ENCODE assay signal across 8 mouse cellular contexts in the genomic region with DNA sequence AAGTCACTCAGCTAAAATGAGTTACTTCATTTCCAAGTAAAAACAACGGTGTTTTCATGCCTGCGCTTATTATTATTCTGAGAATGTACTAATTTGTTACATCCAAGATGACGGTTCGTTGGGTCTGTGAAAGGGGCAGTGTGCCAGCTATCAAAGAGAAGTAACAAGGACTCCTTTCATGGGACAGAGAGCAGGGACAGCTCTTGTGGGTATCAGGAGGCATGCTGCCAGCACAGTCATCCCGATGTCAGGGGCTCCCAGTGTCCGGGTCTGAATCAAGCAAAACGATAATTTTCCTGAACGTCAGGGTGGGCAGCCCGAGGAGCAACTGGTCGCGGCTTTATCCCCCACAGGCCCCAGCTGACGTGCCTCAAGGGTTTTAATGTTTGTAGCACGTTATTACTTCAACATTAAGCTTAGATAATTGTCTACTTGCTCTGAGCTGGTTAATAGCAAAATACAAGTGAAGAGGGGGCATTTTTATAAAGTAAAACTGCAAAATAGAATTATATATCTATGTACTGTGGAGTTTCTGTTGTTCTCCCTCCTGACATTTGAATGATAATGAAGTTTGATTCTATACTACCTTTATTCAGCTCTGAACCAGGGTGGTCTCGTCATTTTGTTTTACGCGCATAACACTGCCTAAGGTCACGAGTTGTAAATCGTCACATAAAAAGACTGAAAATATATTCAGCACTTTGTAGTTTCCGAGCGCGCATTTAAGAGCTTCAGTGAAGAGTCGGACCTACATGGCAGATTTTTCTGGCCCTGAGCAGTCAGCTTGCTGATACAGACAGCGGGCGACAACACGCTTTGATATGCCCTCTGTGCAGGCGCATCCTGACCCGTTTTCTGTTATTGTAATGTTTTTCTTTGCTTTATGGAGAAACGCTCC.
A peak's percentile ranks its signal among the peaks of the same experiment; 100 is the strongest.
DNase-seq lines count a peak whose midpoint lies in the region; ATAC-seq lines count a peak whose summit lies in the region.

No protein-coding gene starts in this region.

- 17% methylated on average over 28 of the region's 28 CpGs for WGBS in hindbrain, embryonic 14.5 days
- WGBS in limb, embryonic 13.5 days: 30% methylated on average over 28 of the region's 28 CpGs
- WGBS in heart, embryonic 11.5 days (ENCODE audit: insufficient replicate concordance): 70% methylated on average over 28 of the region's 28 CpGs

- H3K27ac ChIP-seq in hindbrain, embryonic 14.5 days: peak overlapping the region; percentile 44; the same call in 1 of the 2 replicates
- no peak overlapping the region for H3K27ac ChIP-seq in limb, embryonic 13.5 days
- H3K27ac ChIP-seq in heart, embryonic 11.5 days (ENCODE audit: low read depth, low read length): no peak overlapping the region

- no peaks in the 10 kb centered on the region; the same call in 1 of the 2 replicates for H3K9me3 ChIP-seq in hindbrain, embryonic 14.5 days (ENCODE audit: control insufficient read depth, low read length)
- H3K9me3 ChIP-seq in limb, embryonic 13.5 days: no peaks in the 10 kb centered on the region
- H3K9me3 ChIP-seq in heart, embryonic 11.5 days (replicated peaks; ENCODE audit: control insufficient read depth, low read length): 0 out of 2 replicates have a peak, but pooled peaks cover 2% of the 10 kb centered on the region

- no peaks in the 10 kb centered on the region for H3K36me3 ChIP-seq in hindbrain, embryonic 14.5 days (replicated peaks; ENCODE audit: control insufficient read depth, insufficient read depth)
- H3K36me3 ChIP-seq in limb, embryonic 13.5 days: no peaks in the 10 kb centered on the region
- no peaks in the 10 kb centered on the region for H3K36me3 ChIP-seq in heart, embryonic 11.5 days (ENCODE audit: control insufficient read depth, insufficient read depth, low read length)

- peak; percentile 83 for ATAC-seq in hindbrain, embryonic 14.5 days (ENCODE audit: low FRiP score)
- no peak for ATAC-seq in limb, embryonic 13.5 days (ENCODE audit: low FRiP score, low read depth)
- no peak for ATAC-seq in heart, embryonic 11.5 days (replicated peaks; ENCODE audit: insufficient number of reproducible peaks, low FRiP score, low TSS enrichment)

- H3K4me1 ChIP-seq in hindbrain, embryonic 14.5 days (replicated peaks; ENCODE audit: control insufficient read depth, insufficient read depth, low read length): peaks cover 5% of the 10 kb centered on the region; the same call in 1 of the 2 replicates
- H3K4me1 ChIP-seq in limb, embryonic 13.5 days: peaks cover 7% of the 10 kb centered on the region
- no peaks in the 10 kb centered on the region for H3K4me1 ChIP-seq in heart, embryonic 11.5 days (ENCODE audit: control insufficient read depth, insufficient read depth, low read length)

- H3K4me3 ChIP-seq in hindbrain, embryonic 14.5 days (replicated peaks; ENCODE audit: low read length): no peak overlapping the region
- no peak overlapping the region for H3K4me3 ChIP-seq in limb, embryonic 13.5 days
- H3K4me3 ChIP-seq in heart, embryonic 11.5 days (ENCODE audit: low read depth, low read length): no peak overlapping the region

- H3K4me2 ChIP-seq in hindbrain, embryonic 14.5 days (replicated peaks): peak overlapping the region; percentile 24
- peak overlapping the region; percentile 36 for H3K4me2 ChIP-seq in limb, embryonic 13.5 days (replicated peaks)
- H3K4me2 ChIP-seq in heart, embryonic 11.5 days: no peak overlapping the region

- DNase-seq in adrenal gland, postnatal 36 days: peak; percentile 2 to 14
- DNase-seq in adrenal gland, adult 8-10 months: no peak
- DNase-seq in embryo, embryonic 10.5 days (ENCODE audit: low spot score): peak; percentile 70
- peak; percentile 75 for DNase-seq in hindbrain, embryonic 14.5 days (ENCODE audit: low spot score)
- peak; percentile 51 to 53 for DNase-seq in right cerebral cortex, postnatal 36 days (ENCODE audit: low spot score in 2 of 2)
- no peak for DNase-seq in spleen, postnatal 10 days (ENCODE audit: low spot score in 2 of 2)

- peaks cover 22% of the 10 kb centered on the region; the same call in 1 of the 2 replicates for H3K27me3 ChIP-seq in hindbrain, embryonic 14.5 days (ENCODE audit: control insufficient read depth, insufficient read depth, low read length)
- peaks cover 49% of the 10 kb centered on the region for H3K27me3 ChIP-seq in limb, embryonic 13.5 days
- H3K27me3 ChIP-seq in heart, embryonic 11.5 days (ENCODE audit: control insufficient read depth, insufficient read depth, low read length): no peaks in the 10 kb centered on the region

- H3K9ac ChIP-seq in hindbrain, embryonic 14.5 days: no peak overlapping the region
- H3K9ac ChIP-seq in limb, embryonic 13.5 days: no peak overlapping the region
- H3K9ac ChIP-seq in heart, embryonic 11.5 days (ENCODE audit: low read depth, low read length): no peak overlapping the region

Comparison
In these comparisons a context has a peak if more than half of its experiments do, and no peak if none do; other contexts are left out.
1. DNase-seq: peak in adrenal gland, postnatal 36 days (2 of 2), embryo, embryonic 10.5 days (single experiment), hindbrain, embryonic 14.5 days (single experiment) and right cerebral cortex, postnatal 36 days (2 of 2); none in adrenal gland, adult 8-10 months (single experiment) and spleen, postnatal 10 days (0 of 2).